Mouse (Mus musculus) cerebellum, postnatal 4 days (tissue): ENCODE measurements at regions not wholly inside any gene's neighbourhood (a gene's known extent, or its start where the extent isn't known, plus 50 kb on each side); places are given as distances from the start of the nearest gene placed in this dataset.
"Not testable (repeated sequence)": the region's sequence is repeated elsewhere in the genome, so short reads cannot be mapped to it uniquely, and the experiment has no call there.

Experiments
- DNase-seq, 2 experiments: peaks; one replicate each; pipeline ENCODE4 v3.0.0; 2022; ENCODE audit warnings: low spot score in 2 of 2, mixed read lengths in 1 of 2

DNA sequence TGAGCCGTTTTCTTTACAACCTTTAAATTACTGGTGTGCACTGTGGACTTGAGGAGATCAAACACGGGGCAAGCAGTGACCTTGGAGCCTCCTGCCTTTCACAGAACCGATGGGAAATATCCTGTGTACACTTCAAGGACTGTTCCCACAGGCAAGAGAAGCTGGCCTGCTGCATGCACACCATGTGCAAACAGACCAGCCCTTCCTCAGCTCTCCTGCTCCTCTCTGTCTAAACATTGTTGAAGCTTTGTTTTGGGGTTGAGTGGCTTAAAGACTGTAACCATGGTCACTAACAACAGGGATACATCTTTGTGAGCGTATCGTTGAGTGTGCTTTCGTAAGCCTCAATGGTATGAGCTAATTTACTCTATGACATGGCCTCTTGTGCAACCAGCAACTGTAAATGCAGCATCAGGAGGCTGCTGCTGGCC is 50.2 kb upstream of the Agps start:
- DNase-seq: no peak

DNA sequence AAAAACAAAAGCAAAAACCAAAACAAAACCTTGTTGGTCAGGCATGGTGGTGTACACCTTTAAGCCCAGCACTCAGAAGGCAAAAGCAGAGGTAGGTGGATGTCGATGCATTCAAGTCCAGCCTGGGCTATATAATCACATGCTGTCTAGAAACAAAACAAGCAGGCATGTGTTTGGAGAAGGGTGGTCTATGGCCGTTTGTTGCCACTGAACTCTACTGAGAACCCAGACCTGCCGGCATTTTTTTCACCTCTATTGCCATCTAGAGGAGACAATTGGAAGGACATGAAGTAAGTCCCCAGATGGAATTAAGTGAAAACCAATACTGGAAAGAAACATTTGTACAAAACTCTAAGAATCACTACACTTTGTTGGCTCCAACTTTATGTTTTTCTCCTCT is 50.9 kb upstream of the Agps start:
- peak in 1 of 2 experiments; percentile 12 for DNase-seq

GRCm38 (mm10) chr2:75778628-75779027 is 53.3 kb upstream of the Agps start:
- DNase-seq: not testable (repeated sequence)

- no peak for DNase-seq
These were observed 54.9 kb upstream of the Agps start for GRCm38 (mm10) chr2:75777040-75777451.

GRCm38 (mm10) chr2:75776533-75776932 is 55.4 kb upstream of the Agps start:
- DNase-seq: no peak

DNA sequence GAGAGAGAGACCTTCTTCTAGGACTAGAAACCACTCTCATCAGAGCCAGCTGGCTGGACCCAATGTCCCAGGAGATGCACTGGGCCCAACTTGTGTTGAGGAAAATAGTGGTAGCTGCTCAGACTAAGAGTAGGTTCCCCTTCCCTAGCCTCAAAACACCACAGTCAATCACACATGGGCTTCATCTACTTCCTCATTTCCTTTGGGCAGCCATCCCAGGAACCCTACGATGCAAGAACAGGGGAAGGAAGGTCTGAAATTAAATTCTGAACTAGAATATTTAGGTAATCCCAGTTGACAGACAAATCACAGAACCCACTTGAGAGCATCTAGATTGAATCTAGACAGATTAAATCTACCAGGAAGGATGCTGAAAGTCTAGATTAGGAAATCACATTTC is 56.8 kb upstream of the Agps start:
- no peak for DNase-seq

GRCm38 (mm10) chr2:75773431-75773830 is 58.5 kb upstream of the Agps start:
- DNase-seq: no peak

DNA sequence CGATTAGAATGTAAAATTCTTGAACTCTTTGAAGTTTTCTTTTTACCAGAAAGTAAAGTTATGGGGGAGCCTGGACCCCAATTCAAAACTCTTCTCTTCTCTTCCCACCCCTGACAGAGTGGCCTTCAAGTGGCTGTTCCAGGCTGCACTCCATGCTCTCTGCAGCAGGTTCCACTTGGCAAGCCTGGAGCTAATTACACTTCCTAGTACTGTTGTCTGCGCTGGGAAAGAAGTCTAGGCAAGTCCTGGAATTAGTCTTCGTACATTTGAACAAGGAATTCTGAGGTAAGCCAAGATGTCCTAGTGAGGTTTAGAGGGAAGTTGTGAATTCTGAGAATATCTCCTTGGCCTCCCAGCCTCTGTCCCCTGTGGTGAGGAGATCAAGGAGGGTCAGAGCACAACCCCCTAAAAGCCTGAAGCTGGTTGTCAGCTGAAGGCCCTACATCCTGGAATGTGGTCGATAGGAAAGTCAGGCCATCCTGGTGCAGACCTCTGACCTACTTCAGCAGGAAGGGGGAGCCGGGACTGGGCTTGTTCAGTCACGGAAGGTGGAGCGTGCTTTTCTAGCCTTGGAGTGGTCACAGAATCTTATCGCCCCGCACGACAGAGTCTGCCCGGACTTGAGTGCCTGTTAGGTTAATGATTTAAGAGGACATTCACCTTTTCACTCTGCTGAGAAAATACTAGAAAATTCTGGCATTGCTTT is 59.6 kb upstream of the Agps start:
- no peak for DNase-seq

- no peak for DNase-seq
These were observed 61.3 kb upstream of the Agps start for GRCm38 (mm10) chr2:75770633-75771032.

- DNase-seq: no peak
These were observed 63.2 kb upstream of the Agps start for GRCm38 (mm10) chr2:75768559-75769304.

- DNase-seq: no peak
These were observed 63.6 kb upstream of the Nfe2l2 start for GRCm38 (mm10) chr2:75767871-75768558.

DNA sequence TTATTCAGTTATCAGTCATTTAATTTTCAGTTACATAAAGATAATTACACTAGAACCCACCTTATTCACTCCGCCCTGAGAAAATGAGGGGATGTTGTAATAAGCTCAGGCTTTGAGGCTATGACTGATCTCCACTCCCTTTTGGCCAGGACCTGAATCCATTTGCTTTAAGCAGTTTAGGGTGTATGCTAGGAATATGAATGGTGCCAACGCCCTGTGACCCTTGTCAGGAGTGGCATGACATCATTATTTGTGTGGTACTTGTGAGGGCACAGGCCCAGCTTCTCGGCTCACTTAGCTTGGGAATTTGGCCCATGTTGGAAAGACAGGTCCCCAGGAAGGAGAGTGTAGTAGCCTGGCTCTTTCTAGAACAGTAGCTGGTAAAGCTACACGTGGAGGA is 61.0 kb upstream of the Nfe2l2 start:
- no peak for DNase-seq

- no peak for DNase-seq
These were observed 58.8 kb upstream of the Nfe2l2 start for GRCm38 (mm10) chr2:75763252-75763651.

- DNase-seq: no peak
These were observed 57.6 kb upstream of the Nfe2l2 start for GRCm38 (mm10) chr2:75762030-75762429.

- no peak for DNase-seq
These were observed 57.2 kb upstream of the Nfe2l2 start for GRCm38 (mm10) chr2:75761626-75762025.

- no peak for DNase-seq
These were observed 54.9 kb upstream of the Nfe2l2 start for GRCm38 (mm10) chr2:75759196-75759885.

DNA sequence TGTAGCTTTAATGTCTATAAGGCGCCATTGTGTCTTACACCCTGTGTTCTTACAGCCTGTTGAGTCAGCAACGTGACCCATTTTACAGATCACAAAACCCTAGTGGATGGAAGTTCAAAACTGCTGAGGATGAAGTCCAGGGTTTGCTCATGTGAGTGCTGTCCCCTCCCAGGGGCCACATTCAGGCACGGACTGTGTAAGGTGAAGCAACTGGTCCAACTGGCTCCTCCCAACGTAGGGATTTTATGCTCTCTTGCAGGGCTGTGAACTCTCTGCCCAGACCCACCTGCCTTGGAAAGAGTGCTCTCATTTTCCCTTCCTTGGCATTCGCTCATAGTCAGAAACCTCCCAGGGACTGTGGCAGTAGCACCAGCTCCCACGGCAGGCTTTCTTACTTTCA is 53.8 kb upstream of the Nfe2l2 start:
- DNase-seq: no peak

- DNase-seq: no peak
These were observed 52.5 kb upstream of the Nfe2l2 start for GRCm38 (mm10) chr2:75756704-75757638.

- no peak for DNase-seq
These were observed 50.2 kb upstream of the Nfe2l2 start for GRCm38 (mm10) chr2:75754606-75755005.
